Mouse (Mus musculus): ENCODE data around the gene Tctex1d1.
A peak's percentile ranks its signal among the peaks of the same experiment; 100 is the strongest.

The Tctex1d1 gene

GRCm38 (mm10) chr4:102988526-102988925 lies 10.1 kb downstream of the Tctex1d1 start:
- DNase-seq, result peak; percentile 64

DNA sequence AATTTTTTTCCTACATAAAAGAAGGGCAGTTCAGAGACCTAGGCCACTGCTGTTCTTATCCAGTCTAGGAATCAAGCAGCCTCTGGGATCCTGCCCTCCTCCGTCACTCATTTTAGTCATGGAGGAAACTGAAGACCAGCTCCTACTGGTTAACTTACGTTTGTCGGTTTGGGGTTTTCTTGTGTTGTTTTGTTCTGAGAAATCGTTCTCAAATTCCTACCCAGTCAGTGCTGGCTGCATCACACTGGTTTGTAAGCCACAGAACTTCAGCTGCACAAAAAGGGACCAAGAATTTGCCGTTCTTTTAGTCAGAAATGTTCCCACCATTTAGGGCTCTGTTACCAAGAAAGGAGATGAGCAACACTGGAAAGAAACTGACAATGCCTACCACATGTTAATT lies 11.0 kb downstream of the Tctex1d1 start:
- DNase-seq, result peak; percentile 71

- DNase-seq, result peak; percentile 55
These were observed 11.6 kb downstream of the Tctex1d1 start for GRCm38 (mm10) chr4:102990016-102990415.

- peak; percentile 36 for DNase-seq
These were observed 12.4 kb downstream of the Tctex1d1 start for GRCm38 (mm10) chr4:102990595-102991340.

- peak; percentile 17 for DNase-seq
These were observed 13.3 kb downstream of the Tctex1d1 start for GRCm38 (mm10) chr4:102991685-102992084.

GRCm38 (mm10) chr4:103004681-103005080 lies 26.3 kb downstream of the Tctex1d1 start:
- DNase-seq, result no peak

DNA sequence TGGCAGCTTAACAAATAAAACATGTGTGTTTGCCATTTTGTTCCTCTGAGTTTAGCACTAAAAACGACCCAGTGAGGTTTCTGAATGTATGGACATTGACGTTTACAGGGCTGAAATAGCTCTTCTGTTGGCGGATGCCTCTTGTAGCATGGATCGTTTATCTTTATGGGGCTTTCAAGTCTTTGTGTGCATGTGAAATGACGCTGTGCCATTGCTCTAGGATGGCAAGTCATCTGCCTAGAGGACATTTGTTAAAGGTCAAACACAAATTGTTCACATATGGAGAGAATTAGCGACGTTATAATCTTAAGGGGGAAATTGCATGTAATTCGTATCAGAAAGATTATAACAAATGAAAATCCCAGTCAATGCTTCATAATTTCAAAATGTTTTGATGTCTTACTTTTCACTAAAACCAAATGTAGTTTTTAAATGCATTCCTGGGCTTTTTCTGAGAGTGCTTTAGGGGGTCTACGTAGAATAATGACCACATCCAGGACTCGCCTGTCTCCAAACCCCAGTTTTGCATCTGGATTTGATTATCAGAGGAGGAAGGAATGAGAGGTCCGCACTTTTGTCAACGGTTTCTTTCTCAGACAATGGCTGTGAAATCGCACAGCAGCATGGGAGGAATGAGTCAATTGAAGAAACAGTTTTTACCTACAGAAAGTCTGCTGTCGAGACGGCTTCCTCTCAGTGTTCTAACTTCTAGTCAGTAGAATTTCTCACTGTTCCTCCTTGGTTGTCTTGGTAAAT lies 27.0 kb downstream of the Tctex1d1 start:
- peak; percentile 18 for DNase-seq

GRCm38 (mm10) chr4:103006266-103006665 lies 27.9 kb downstream of the Tctex1d1 start:
- DNase-seq, result peak; percentile 79

- no peak for DNase-seq
These were observed 28.6 kb downstream of the Tctex1d1 start for GRCm38 (mm10) chr4:103006943-103007418.

- peak; percentile 64 for DNase-seq
These were observed 32.3 kb downstream of the Tctex1d1 start for GRCm38 (mm10) chr4:103010734-103011133.

DNA sequence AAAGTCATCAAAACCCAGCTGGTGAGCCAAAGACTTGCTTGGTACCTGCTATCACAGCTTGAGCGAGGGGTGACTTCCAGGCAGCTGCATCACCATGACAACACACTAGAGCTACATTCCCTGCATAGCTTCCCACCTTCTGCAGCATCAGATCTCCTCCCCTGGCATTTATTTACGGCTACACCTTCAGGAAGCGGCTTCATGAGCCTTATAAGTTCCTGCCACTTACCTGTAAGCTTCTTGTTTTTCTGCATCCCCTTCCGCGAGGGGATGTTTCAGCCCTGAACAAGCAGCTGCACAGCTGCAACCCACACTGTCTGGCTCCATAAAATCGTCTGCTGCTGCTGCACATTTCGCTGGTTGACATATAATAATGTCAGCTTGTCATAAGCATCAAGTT lies 33.4 kb downstream of the Tctex1d1 start:
- peak; percentile 36 for DNase-seq

GRCm38 (mm10) chr4:103013490-103013889 lies 35.1 kb downstream of the Tctex1d1 start:
- no peak for DNase-seq

DNA sequence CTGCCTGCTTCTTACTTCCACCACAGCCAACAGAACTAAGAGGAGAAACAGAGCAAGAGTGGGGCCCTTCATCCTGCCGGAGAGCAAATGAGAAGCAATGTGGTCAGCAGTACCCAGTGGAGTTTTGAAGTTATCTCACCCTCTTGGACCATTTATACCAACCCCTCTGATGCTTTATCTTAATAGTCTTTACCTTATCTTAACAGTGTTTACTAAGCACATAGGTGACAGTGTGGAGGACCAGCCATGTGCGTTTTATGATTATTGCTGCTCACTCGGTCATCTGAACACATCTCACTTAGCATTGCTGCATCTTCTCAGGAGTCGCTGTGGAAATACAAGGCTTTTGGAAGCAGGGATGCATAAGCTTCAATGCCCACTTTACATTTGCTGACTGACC lies 48.2 kb downstream of the Tctex1d1 start, which contains the start of gene Insl5:
Gene Insl5 (minus strand): TSS at position 222 of the 400 bp plus-strand sequence.
- DNase-seq, result no peak

GRCm38 (mm10) chr4:103027745-103028144 lies 49.3 kb downstream of the Tctex1d1 start:
- no peak for DNase-seq

- DNase-seq, result no peak
These were observed 50.0 kb downstream of the Tctex1d1 start for GRCm38 (mm10) chr4:103028177-103029088.

GRCm38 (mm10) chr4:103039103-103039837 lies 60.9 kb downstream of the Tctex1d1 start:
- DNase-seq, result no peak

DNA sequence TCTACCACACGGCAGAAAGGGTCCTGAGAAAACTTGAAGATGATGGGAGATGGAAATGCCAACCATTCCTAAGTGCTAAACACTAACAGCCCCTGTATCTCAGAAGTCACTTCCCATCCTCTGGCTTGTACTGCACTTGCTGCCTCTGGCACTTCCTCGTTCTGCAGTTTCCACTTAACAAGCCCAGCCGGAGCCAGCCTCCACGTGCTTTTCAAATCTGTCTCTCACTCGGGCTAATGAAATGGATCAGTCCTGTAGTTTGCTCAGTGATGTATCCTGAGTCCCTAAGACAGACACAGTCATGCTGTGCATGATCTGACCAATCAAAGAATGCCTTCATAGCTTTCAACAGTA lies 61.4 kb downstream of the Tctex1d1 start:
- DNase-seq, result no peak

DNA sequence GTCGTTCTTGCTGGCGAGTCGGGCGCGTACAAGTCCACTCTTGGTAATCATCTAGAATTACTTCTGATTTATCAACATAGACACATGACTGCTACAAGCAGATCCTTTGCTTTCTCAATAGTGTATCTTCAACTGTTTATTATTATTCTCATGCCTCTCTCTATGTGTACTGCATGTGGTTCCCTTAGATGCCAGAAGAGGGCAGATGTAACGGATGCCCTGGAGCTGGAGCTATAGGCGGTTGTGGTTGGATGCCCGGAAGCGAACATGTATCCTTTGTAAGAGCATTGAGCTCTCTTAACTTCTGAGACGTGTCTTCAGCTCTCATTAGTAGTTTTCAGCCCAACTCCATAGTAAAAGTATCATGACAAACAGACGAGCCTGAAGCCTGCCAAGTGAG lies 64.6 kb downstream of the Tctex1d1 start:
- no peak for DNase-seq

DNA sequence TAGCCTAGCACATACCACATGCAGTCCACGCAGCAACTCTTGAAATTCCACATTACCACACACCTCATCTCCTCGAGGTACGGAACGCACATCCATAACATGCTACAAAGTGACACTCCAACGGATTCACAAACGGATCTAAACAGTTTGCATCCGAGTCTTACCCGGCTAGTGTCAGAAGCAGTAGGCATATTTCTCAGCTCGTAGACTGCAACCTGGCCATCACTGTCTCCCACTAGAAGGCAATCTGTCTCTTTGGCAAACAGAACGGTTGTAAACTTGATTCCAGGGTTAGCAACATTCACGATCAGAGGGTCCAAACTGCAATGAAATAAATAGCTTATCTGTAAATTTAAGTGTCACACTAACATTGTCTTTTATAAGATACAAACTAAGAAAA lies 69.6 kb downstream of the Tctex1d1 start:
- no peak for DNase-seq
